Mouse (Mus musculus): Measurements from ENCODE around the gene Coil.
A peak's percentile ranks its signal among the peaks of the same experiment; 100 is the strongest.
"Not testable (repeated sequence)": the region's sequence is repeated elsewhere in the genome, so short reads cannot be mapped to it uniquely, and the experiment has no call there.

Coil gene

DNA sequence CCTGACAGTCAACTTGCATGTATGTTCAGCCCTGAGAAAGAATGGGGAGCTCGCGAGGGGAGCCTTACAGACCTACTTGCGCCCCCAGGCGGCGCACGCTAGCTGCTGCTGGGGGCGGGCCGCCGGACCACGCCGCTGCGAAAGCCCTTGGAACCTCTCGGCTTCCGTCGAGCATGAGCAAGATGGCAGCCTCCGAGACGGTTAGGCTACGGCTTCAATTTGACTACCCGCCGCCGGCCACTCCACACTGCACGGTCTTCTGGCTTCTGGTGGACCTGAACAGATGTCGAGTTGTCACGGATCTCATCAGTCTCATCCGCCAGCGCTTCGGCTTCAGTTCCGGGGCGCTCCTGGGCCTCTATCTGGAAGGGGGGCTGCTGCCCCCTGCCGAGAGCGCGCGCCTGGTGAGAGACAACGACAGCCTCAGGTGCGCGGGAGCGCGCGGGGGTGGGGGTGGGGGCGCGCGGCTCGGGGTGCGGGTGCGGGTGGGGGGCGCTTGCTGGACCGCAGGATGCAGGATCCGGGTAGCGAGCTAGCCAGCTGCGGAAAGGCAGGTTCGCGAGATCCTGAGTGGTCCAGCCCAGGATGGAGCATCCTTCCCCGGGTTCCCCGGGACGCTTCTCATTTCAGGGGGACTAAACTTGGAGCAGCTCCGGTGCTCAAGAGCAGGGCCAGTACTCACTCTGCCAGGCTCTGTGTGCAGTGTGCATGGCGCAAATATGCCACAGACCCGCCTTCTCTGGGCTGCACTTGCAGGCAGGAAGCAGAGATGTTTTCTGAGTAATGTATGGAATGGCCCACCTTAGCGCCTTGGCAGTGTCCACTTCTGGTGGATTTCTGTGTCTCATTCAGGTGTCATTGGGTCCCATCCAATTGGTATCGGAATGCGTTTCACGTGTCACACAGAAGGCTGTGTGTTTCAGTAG, 4.0 kb downstream of the Coil start:
- DNase-seq (ENCODE audit: low spot score in 2 of 2), result peak; percentile 78 to 95

DNA sequence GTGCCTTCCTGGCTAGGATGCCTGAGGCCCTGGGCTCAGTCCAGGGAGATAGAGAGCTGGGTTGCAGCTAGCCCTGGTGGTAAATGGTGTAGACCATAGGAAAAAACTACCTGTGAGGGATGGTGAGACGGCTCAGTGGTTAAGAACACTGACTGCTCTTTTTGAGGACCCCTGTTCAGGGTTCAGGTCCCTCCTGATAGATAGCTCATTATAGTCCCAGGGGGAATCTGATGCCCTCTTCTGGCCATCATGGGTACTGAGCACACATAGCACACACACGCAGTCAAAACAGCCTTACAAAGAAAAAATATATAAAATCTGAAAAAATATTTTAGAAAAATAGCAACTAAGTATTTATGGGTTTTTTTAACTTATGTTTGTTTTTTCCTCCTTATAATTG, 6.3 kb downstream of the Coil start:
- no peak for DNase-seq (ENCODE audit: low spot score in 2 of 2)

DNA sequence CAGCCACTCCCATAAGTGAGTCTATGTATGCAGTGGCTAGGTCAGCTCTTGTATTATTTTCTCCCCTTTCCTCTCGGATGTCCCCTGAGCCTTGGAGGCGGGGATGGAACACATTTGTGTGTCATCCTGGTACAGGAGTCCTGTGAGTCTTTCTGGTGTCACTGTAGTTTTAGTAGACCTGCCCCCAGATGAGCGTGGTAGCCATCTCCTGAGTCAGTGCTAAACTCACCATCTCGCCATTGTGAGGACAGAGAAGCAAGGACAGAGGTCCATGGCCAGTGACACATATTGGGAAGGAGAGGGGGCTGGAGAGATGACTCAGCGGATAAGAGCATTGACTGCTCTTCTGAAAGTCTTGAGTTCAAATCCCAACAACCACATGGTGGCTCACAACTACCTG, 7.1 kb downstream of the Coil start:
- no peak for DNase-seq (ENCODE audit: low spot score in 2 of 2)

DNA sequence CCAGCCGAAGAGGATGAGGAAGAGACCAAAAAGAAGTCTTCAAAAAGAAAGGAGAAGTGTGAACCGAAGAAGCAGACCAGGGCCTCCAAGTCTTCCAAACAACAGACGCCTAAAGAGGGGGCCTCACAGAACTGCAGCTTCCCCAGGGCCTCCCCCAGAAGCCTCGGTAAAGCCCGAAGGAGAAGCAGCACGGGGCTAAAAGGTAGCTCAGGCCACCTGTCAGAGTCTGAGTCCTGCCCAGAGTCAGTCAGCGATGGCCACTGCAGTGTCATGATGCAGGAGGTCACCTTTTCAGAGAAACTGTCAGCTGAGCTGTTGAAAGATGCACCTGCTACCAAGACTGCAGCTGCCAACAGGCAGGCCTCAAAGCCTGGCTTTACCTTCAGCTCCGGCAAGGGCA, 11.3 kb downstream of the Coil start:
- no peak for DNase-seq (ENCODE audit: low spot score in 2 of 2)

DNA sequence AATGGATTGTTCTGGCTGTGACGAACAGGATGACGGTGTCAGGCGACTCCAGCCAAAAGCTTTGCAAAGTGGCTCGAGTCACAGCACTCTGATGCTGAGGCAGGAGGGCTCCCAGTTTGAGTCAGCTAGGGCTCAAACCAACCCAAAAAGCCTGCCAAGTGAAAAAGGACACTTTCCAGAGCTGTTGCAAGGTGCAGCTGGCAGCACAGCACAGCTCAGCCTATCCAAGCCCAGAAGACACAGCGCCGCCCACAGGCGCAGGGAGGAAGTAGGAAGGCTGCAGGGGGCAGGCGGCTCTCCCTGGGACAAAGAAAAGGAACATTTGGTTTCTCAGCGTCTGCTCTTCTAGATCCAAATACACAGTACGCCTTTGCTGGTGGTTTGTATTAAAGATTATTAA, 16.6 kb downstream of the Coil start:
- no peak for DNase-seq (ENCODE audit: low spot score in 2 of 2)

DNA sequence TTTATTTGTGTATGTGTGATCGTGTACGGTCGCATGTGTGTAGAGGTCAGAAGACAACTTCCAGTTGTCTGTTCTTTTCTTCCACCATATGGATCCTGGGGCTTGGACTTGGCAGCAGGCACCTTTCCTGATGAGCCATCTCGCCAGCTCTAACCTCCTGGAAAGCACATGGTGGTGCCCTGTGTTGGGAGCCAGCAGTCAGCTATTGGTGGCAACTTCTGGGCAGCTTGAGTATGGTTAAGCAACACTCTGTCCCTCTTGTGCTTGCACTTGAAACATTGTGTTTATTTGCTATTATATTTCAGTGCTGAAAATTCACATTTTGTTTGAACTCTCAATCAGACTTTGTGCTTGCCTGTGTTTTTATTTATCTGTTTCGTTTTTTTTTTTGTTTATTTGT, 18.9 kb downstream of the Coil start:
- no peak for DNase-seq (ENCODE audit: low spot score in 2 of 2)

DNA sequence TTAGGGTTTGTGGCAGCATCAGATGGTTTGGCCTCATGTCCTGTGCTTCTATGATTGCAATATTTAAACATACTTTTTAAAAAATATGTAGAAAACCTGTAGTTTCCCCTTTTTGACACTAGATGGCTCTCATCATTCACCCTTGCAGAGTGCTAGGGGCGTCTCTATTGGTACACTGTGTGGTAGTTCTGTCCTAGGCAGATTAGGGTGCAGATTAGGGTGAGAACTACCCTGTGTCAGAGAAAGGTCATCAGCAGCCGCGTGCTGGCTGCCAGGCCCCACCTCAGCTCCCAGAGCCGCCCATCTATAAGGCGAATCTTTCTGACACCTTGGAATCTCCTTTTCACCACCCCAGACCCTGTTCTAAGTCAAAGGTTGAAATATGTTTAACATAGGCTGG, 19.5 kb downstream of the Coil start:
- DNase-seq (ENCODE audit: low spot score in 2 of 2), result no peak

DNA sequence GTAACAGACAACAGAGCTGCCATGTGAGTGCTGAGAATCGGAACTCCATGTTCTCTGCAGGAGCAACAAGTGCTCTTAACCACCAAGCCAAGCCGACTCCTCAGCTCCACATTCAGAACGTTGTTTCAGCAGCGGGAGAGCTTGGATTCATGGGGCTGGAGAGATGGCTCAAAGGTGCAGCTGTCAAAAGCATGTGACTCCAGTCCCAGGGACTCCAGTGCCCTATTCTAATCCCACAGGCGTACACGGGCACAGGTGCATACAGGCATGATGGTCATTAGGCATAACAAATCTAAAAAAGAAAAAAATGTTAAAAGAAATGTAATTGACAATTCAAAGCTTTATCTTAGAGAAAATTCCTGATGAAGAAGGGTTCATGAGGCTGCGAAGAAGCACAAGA, 23.1 kb downstream of the Coil start:
- no peak for DNase-seq (ENCODE audit: low spot score in 2 of 2)

DNA sequence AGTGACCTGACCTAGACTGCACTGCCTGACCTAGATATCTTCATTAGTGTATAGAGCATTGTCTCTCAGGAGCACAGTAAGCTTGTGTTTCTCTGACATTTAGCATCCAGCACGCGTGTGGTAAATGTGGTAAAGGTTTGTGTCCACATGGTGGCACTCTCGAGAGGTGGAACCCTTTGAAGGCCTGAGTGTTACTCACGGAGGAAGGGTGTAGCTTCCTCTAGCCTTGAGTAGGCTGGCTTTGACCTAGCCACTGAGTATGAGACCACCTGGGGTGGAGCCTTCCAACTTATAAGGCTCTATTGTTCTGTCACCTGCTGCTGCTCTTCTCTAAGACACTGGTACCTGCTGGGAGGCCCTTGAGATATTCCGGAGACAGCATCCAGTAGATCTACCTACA, 23.6 kb downstream of the Coil start:
- DNase-seq (ENCODE audit: low spot score in 2 of 2), result peak in 1 of 2 experiments; percentile 51

DNA sequence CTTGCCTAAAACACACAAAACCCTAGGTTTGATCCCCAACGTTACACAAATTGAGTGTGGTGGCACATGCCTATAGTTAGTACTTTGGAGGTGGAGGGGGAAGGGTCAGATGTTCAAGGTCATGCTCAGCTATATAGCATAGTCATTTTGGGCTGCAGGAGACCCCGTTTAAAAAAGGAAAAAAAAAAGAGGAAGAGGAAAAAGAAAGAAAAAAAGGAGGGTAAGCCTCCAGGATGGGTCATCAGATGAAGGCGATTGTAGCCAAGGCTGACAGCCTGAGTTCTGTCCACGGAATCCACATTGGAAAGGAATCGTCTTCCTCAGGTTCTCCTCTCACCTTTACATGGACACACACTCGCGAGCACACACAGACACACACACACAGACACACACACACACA, 24.4 kb downstream of the Coil start:
- no peak for DNase-seq (ENCODE audit: low spot score in 2 of 2)

DNA sequence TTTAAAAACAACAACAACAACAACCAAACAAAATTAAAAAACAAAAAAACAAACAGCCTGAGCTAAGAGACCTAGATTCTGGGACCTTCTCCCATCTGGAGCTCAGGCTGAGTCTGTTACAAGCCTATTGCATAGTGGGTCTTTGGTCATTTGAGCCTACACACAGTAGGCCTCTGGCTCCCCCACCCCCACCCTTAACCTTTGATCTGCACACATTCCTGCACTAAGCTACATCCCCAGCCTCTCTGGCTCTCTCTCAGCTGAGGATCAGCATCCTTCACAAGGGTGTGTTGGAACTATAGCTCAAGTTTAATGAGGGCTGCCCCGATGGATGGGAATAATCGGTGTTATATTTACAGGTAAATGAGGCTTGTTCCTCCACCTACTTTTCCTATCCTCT, 25.6 kb downstream of the Coil start:
- DNase-seq (ENCODE audit: low spot score in 2 of 2), result no peak

DNA sequence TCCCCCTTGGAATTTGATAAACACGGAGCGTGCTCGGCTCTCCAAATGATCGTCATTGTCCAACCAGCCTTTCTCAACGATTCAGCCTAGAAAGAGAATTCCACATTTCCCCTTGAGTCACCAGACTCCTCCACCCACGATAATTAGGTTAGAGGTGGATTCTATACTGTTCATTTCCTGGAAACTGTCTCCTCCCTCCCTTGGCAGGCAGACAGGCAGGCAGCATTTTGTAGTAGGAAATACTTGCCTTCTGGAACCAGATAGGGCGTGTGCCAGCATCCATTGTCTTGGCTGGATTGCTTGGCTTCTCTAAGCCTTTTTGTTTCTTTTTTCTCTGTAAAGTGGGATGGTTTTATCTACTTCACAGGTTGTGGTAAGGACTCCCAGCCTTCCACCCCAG, 26.4 kb downstream of the Coil start:
- DNase-seq (ENCODE audit: low spot score in 2 of 2), result no peak

DNA sequence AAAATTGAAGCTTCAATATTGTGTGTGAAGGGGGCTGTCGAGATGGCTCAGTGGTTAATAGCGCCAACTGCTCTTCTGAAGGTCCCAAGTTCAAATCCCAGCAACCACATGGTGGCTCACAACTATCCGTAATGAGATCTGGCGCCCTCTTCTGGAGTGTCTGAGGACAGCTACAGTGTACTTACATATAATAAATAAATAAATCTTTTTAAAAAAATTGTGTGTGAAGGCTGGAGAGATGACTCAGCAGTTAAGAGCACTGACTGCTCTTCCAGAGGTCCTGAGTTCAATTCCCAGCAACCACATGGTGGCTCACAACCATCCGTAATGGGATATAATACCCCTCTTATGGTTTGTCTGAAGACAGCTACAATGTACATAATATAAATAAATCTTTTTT, 27.3 kb downstream of the Coil start:
- DNase-seq (ENCODE audit: low spot score in 2 of 2), result not testable (repeated sequence)

DNA sequence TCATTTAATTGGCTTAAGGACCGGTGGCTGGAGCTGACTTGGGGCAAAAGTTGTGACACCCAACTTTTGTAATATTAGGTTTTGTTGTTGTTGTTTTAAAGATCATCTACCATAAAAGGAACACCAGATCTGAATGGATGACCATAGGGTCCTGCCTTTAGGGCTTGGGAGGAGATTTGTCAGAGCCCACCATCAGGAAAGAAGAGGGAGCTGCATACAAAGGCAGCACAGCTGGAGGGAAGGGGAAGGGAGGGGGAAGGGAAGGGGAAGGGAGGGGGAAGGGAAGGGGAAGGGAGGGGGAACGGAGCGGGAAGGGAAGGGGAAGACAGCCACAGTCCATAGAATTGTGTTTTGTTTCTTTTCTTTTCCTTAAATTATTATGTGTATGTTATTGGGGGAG, 28.4 kb downstream of the Coil start:
- DNase-seq (ENCODE audit: low spot score in 2 of 2), result no peak

DNA sequence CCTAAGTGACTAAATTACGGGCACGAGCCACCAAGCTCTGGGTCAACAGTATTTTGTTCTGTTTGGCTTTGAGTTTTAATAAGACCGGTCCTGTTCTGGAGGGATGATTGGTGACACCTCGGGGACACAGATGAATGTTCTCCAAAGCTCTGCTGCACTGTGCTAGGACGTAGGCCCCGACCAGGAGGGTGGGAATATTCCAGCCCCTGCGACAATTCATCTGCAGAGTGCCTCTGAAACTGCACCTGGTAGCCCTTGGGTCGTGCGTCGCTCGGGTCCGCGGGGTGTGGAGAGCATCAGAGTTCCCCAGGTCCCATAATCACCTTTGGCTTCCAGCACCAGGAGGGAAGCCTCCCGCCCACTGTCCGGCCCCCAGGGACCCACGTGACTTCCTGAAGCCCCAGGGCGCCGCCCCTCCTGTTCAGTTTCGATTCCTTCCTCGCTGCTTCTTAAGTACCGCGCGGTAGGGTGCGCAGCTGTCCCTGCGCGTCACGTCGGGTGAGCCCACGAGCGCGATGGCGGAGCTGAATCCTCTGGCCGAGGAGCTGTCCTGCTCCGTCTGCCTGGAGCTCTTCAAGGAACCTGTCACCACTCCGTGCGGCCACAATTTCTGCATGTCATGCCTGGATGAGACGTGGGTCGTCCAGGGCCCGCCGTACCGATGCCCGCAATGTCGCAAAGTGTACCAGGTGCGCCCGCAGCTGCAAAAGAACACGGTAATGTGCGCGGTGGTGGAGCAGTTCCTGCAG, 29.1 kb downstream of the Coil start, which contains the start of gene Trim25:
TSS of gene Trim25 (plus strand) at position 403 of the 749 bp plus-strand sequence.
- DNase-seq (ENCODE audit: low spot score in 2 of 2), result peak in 1 of 2 experiments; percentile 59

DNA sequence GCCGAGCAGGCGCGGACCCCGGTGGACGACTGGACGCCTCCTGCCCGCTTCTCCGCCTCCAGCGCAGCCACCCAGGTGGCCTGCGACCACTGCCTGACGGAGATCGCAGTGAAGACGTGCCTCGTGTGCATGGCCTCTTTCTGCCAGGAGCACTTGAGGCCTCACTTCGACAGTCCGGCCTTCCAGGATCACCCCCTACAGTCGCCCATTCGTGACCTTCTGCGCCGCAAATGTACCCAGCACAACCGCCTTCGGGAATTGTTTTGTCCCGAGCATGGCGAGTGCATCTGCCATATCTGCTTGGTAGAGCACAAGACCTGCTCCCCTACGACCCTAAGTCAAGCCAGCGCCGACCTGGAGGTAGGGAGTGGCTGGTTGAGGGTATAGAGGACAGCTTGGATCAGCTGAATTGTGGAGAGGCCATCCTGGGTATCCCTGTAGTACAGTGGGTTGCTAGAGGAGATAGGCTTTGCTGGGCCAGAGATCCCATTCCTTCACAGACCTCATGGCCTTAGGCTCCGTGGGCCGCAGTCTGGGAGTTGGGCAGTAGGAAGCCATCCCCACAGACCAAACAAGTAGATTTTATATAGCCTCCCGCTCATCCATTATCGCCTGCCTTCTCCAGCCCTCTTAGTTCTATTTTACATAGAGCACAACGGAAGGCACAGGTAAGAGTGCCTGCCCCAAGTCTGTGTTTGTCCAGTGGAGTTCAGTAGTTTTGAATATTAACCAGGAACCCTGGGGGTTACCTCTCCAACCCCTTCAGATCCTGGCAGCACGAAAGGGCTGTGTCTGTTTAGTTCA, 29.9 kb downstream of the Coil start:
- no peak for DNase-seq (ENCODE audit: low spot score in 2 of 2)

DNA sequence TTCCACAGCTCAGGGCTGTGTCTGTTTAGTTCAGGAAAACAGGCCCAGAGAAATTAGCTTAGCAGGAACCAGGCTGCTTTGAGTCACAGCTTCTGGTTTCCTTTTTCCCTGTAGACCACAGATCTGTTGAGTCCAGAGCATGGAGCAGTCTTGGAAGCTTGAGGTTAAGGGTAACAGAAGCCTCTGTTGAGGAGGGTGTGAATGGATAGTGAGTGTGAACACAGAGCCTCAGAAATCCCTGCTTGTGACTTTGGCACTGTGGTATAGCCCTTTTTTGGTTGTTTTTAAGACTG, 30.4 kb downstream of the Coil start:
- no peak for DNase-seq (ENCODE audit: low spot score in 2 of 2)

DNA sequence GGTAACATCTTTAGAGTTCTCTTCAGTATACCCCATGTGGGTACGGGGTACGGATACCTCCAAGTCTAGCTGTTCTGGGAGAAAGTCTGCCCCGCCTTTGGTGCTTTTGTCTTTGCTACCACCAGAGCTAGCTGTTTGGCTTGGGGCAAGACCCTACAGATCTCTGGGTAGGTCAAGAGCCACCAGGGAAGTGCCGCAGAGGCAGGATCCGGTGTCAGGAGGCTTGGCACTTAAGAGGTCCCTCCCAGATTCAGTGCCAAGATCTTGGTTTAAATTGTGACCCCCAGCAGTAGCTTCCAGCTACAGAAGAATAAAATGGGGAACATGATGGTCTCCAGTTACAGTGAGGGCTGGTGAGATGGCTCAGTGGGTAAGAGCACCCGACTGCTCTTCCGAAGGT, 31.5 kb downstream of the Coil start:
- DNase-seq (ENCODE audit: low spot score in 2 of 2), result no peak

DNA sequence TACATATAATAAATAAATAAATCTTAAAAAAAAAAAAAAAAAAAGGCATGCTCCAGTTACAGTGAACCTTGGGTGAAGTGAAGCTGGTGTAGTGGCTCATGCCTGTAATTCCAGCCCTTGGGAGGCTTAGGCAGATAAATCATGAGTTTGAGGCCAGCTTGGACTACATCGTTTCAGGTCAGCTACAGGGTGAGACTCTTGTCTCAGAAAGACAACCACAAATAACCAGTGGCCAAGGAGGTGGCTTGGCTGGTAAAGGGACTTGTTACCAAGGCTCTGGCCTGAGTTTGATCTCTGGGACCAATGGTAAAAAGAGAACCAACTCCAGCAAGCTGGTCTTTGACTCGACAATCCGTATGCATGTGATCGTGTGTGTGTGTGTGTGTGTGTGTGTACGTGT, 32.0 kb downstream of the Coil start:
- DNase-seq (ENCODE audit: low spot score in 2 of 2), result no peak

DNA sequence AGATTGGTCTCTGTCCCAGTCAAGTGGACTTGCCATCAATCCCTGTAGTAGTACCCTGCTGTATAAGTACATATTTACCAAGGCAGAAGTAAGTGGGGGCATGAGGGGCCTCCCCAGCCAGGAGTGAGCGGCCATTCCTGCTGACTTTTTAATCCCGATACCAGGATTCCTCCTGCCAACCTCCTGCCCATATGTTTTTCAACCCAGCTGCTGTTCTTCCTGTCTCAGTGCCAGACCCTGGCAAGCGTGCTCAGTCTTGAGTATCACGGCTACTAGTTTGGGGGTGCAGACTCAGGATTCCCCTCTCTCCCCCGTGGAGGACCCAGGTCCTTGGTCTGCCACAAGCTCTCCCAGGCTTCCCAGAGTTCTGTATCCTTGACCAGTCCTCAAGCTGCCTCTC, 32.6 kb downstream of the Coil start:
- no peak for DNase-seq (ENCODE audit: low spot score in 2 of 2)

DNA sequence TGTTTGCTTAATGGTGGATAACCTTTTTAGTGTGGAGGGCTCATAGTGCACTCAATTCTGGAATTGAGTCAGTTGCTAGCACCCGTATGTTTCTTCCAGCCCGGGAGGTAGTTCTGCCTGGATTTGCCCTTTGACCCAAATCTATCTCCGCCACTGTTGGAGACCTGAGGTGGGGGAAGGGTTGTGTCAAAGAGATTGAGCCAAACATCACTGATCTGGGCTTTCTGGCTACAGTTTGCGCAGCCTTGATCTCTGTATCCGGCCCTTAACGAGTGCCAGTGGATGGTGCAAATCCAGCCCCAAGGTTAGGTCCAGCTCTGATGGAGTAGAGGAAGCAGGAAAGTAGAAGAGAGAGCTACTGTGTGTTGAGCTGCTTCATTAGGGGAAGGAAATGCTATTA, 33.0 kb downstream of the Coil start:
- DNase-seq (ENCODE audit: low spot score in 2 of 2), result no peak

DNA sequence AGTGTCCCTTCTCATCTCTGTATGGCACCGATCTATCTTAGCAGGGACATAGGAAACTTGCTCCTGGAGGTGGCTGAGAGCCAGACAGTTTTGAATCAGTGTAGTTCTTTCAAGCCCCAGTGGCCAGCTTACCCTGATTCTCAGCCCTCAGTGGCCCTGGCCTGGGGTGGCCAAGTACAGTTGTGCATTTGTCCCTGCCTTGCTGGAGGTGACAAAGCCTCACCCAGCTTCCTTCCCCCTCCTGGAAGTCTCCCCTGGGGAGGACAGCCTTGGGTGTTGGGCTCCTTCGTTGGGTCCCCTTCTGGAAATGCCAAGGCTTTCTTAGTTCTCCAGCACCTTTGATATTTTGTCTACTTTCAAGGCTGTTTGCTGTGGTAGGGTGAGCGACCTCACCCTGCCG, 33.7 kb downstream of the Coil start:
- no peak for DNase-seq (ENCODE audit: low spot score in 2 of 2)

DNA sequence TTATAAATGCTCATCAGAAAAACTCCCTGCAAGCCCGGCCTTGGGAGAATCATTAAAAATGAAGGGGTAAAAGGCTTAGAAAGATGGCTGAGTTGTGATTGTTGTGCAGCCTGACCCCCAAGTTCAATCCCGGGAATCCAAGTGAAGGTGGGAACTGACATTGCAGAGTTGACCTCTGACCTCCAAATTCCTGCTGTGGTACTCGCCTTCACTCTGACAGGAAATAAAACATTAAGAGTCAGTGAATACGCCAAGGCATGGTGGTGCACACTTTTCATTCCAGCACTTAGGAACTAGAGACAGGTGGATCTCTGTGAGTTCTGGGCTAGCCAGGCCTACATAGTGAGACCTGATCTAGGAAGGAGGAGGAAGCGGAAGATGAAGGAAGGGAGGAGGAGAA, 35.4 kb downstream of the Coil start:
- no peak for DNase-seq (ENCODE audit: low spot score in 2 of 2)

All from left cerebral cortex, adult 9 months (tissue).